Mouse (Mus musculus): ENCODE measurements around the gene Ppp1r3c. TPM values are rescaled to one million over a fixed set of nuclear protein-coding genes. Genes with fewer than 3 reads are reported as not detected.

The Ppp1r3c gene
- polyA plus RNA-seq, 1 experiment from 2014 or later: 1.0 TPM

GRCm38 (mm10) chr19:36693530-36693929 is 42.9 kb downstream of the Ppp1r3c start:
- H3K4me2 ChIP-seq: no peak overlapping the region
- H3K27ac ChIP-seq: no peak overlapping the region
- H3K9ac ChIP-seq: no peak overlapping the region
- WGBS (ENCODE audit: insufficient replicate concordance): 59% methylated on average over 2 of the region's 2 CpGs
- H3K36me3 ChIP-seq: no peaks in the 10 kb centered on the region
- no peaks in the 10 kb centered on the region for H3K27me3 ChIP-seq (replicated peaks)
- H3K4me1 ChIP-seq: no peaks in the 10 kb centered on the region; the same call in 1 of the 2 replicates
- H3K9me3 ChIP-seq (replicated peaks): no peaks in the 10 kb centered on the region
- no peak for ATAC-seq
- no peak overlapping the region for H3K4me3 ChIP-seq

- H3K36me3 ChIP-seq: no peaks in the 10 kb centered on the region
- no peak overlapping the region for H3K4me3 ChIP-seq
- ATAC-seq: no peak
- H3K4me2 ChIP-seq: no peak overlapping the region
- no peaks in the 10 kb centered on the region for H3K27me3 ChIP-seq (replicated peaks)
- 62% methylated on average over 5 of the region's 5 CpGs for WGBS (ENCODE audit: insufficient replicate concordance)
- no peaks in the 10 kb centered on the region; the same call in 1 of the 2 replicates for H3K4me1 ChIP-seq
- H3K9me3 ChIP-seq (replicated peaks): no peaks in the 10 kb centered on the region
- no peak overlapping the region for H3K9ac ChIP-seq
- no peak overlapping the region for H3K27ac ChIP-seq
These were observed 44.5 kb downstream of the Ppp1r3c start for GRCm38 (mm10) chr19:36691941-36692340.

GRCm38 (mm10) chr19:36691245-36691644 is 45.2 kb downstream of the Ppp1r3c start:
- Histone ChIP-seq H3K27me3 (replicated peaks) (no peaks in the 10 kb centered on the region), H3K9ac (no peak overlapping the region), H3K9me3 (replicated peaks) (no peaks in the 10 kb centered on the region), H3K4me1 (no peaks in the 10 kb centered on the region; the same call in 1 of the 2 replicates), H3K36me3 (no peaks in the 10 kb centered on the region), H3K4me2 (no peak overlapping the region), H3K27ac (no peak overlapping the region), H3K4me3 (no peak overlapping the region)
- WGBS (ENCODE audit: insufficient replicate concordance): 52% methylated on average over 2 of the region's 2 CpGs
- ATAC-seq: no peak

GRCm38 (mm10) chr19:36689205-36689604 is 47.2 kb downstream of the Ppp1r3c start:
- H3K9ac ChIP-seq: no peak overlapping the region
- no peak for ATAC-seq

DNA sequence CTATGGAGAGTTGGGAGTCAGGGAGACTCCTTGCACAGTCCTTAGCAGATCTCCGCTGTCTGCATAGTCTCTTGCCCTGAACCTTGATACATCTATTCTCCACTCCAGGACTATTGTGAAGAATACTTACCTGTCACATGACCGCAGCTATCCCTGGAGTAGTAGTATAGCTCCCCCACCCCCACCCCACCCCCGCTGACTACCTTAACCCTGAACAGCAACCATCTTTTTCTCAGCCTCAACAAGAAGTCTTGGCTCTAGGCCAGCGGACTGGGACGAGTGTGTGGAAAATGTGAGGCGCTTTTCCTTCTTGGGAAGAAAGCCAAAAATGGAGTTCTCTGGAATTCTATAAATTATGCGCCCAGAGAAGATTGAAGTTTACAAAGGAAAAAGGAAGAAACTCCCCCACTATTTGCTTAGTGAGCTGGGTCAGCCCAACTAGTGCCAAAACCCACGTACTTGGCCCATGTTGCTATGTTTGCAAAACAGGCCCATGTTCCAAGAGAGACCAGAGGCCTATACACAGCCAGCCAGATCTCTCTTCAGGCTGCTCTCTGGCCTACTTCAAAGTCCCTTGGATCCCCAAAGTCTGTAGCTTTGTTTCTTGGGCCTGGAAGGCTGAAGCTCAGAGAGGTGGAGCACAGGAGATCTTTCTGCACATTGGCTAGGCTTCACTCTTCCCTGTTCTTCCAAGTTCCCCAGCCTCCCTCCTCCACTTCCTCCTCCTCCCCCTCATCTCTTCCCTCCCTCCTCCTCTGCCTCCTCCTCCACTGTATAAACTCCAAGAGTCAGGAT is 48.4 kb downstream of the Ppp1r3c start:
- no peak overlapping the region for H3K4me3 ChIP-seq
- H3K27ac ChIP-seq: peak overlapping the region; percentile 52
- H3K9ac ChIP-seq: no peak overlapping the region
- H3K27me3 ChIP-seq (replicated peaks): no peaks in the 10 kb centered on the region
- no peak for ATAC-seq
- no peak overlapping the region for H3K4me2 ChIP-seq
- H3K9me3 ChIP-seq (replicated peaks): no peaks in the 10 kb centered on the region
- H3K4me1 ChIP-seq: no peaks in the 10 kb centered on the region; the same call in 1 of the 2 replicates
- WGBS (ENCODE audit: insufficient replicate concordance): 65% methylated on average over 8 of the region's 8 CpGs
- H3K36me3 ChIP-seq: no peaks in the 10 kb centered on the region

More at GRCm38 (mm10) chr19:36689205-36689604, 47.2 kb downstream of the Ppp1r3c start:
- no peaks in the 10 kb centered on the region; the same call in 1 of the 2 replicates for H3K4me1 ChIP-seq
- H3K4me3 ChIP-seq: no peak overlapping the region
- H3K9me3 ChIP-seq (replicated peaks): no peaks in the 10 kb centered on the region
- H3K36me3 ChIP-seq: no peaks in the 10 kb centered on the region
- no peak overlapping the region for H3K4me2 ChIP-seq
- no peaks in the 10 kb centered on the region for H3K27me3 ChIP-seq (replicated peaks)
- WGBS (ENCODE audit: insufficient replicate concordance): 30% methylated on average over 5 of the region's 5 CpGs
- H3K27ac ChIP-seq: peak overlapping the region; percentile 52; the same call in 1 of the 2 replicates

GRCm38 (mm10) chr19:36687044-36687443 is 49.4 kb downstream of the Ppp1r3c start:
- Histone ChIP-seq H3K36me3 (no peaks in the 10 kb centered on the region), H3K27ac (no peak overlapping the region), H3K27me3 (replicated peaks) (no peaks in the 10 kb centered on the region), H3K4me1 (no peaks in the 10 kb centered on the region; the same call in 1 of the 2 replicates), H3K4me3 (no peak overlapping the region), H3K9me3 (replicated peaks) (no peaks in the 10 kb centered on the region), H3K9ac (no peak overlapping the region), H3K4me2 (no peak overlapping the region)
- WGBS (ENCODE audit: insufficient replicate concordance): 81% methylated on average over 9 of the region's 9 CpGs
- ATAC-seq: no peak

- no peaks in the 10 kb centered on the region; the same call in 1 of the 2 replicates for H3K4me1 ChIP-seq
These were observed 50.4 kb downstream of the Ppp1r3c start for GRCm38 (mm10) chr19:36686016-36686415.

GRCm38 (mm10) chr19:36682560-36682959 is 53.9 kb downstream of the Ppp1r3c start:
- H3K4me2 ChIP-seq: no peak overlapping the region
- 51% methylated on average over 2 of the region's 2 CpGs for WGBS (ENCODE audit: insufficient replicate concordance)
- no peak overlapping the region for H3K9ac ChIP-seq
- no peak for ATAC-seq
- H3K36me3 ChIP-seq: no peaks in the 10 kb centered on the region
- no peaks in the 10 kb centered on the region for H3K4me1 ChIP-seq
- no peaks in the 10 kb centered on the region for H3K9me3 ChIP-seq (replicated peaks)
- H3K27me3 ChIP-seq (replicated peaks): no peaks in the 10 kb centered on the region
- H3K27ac ChIP-seq: no peak overlapping the region
- no peak overlapping the region for H3K4me3 ChIP-seq

More at GRCm38 (mm10) chr19:36686016-36686415, 50.4 kb downstream of the Ppp1r3c start:
- Histone ChIP-seq H3K27ac (no peak overlapping the region), H3K9ac (no peak overlapping the region), H3K4me2 (no peak overlapping the region), H3K27me3 (replicated peaks) (no peaks in the 10 kb centered on the region), H3K4me3 (no peak overlapping the region), H3K9me3 (replicated peaks) (no peaks in the 10 kb centered on the region), H3K36me3 (no peaks in the 10 kb centered on the region)
- 76% methylated on average over 11 of the region's 11 CpGs for WGBS (ENCODE audit: insufficient replicate concordance)
- no peak for ATAC-seq

Other genes with a start within 250 kb of the Ppp1r3c start
- 0.82 and 0.96 TPM in 2 replicates for gene Hectd2, start 182.0 kb downstream of the Ppp1r3c start, polyA plus RNA-seq (2016; fragmentation: Nextera tagmentation; extraction: Ambion mirVana)
- 34.5 and 36.2 TPM in 2 replicates for gene Tnks2, start 97.6 kb upstream of the Ppp1r3c start, polyA plus RNA-seq (2016; fragmentation: Nextera tagmentation; extraction: Ambion mirVana)
- gene Fgfbp3, start 183.0 kb upstream of the Ppp1r3c start, polyA plus RNA-seq (2016; fragmentation: Nextera tagmentation; extraction: Ambion mirVana): 2.5 and 2.9 TPM in 2 replicates
- gene Btaf1, start 189.4 kb upstream of the Ppp1r3c start, polyA plus RNA-seq (2016; fragmentation: Nextera tagmentation; extraction: Ambion mirVana): 23.0 and 24.8 TPM in 2 replicates

Data from liver, embryonic 12.5 days (tissue).